Mouse (Mus musculus) kidney, postnatal 36 days (tissue): ENCODE measurements at regions not wholly inside any gene's neighbourhood (a gene's known extent, or its start where the extent isn't known, plus 50 kb on each side); places are given as distances from the start of the nearest gene placed in this dataset.

Experiments used
- DNase-seq, 2 experiments: peaks; one replicate each; pipeline ENCODE4 v3.0.0; 2021 to 2022; ENCODE audit warnings: mixed read lengths in 2 of 2

- peak in 1 of 2 experiments; percentile 26 for DNase-seq
Measured at GRCm38 (mm10) chr12:110187246-110188135, 91.4 kb upstream of the Dio3 start.

DNA sequence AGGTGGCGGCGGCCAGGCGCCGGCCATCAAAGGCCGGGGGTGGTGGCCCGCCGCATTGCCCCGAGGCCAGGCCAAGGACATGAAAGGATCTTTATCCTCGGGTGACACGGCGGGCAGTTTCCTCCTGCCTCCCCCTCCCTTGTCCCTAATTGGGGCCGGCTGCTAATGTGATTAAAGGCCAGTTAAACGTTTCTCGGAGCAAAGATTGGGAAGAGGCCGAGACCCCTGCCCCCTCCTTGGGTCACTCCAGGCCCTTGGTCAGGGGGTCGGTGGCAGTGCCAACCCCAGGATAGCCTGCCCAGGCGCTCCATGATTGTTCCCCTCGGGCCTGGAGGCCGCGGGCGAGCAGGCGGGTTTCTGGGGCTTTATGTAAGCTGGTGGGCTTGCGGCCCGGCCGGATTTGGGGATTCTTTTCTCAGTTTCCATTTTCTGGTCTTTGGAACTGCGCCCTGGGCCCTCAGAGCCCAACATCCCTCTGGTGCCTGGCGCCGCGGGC is 90.7 kb upstream of the Dio3 start:
- peak in 1 of 2 experiments; percentile 16 for DNase-seq

DNA sequence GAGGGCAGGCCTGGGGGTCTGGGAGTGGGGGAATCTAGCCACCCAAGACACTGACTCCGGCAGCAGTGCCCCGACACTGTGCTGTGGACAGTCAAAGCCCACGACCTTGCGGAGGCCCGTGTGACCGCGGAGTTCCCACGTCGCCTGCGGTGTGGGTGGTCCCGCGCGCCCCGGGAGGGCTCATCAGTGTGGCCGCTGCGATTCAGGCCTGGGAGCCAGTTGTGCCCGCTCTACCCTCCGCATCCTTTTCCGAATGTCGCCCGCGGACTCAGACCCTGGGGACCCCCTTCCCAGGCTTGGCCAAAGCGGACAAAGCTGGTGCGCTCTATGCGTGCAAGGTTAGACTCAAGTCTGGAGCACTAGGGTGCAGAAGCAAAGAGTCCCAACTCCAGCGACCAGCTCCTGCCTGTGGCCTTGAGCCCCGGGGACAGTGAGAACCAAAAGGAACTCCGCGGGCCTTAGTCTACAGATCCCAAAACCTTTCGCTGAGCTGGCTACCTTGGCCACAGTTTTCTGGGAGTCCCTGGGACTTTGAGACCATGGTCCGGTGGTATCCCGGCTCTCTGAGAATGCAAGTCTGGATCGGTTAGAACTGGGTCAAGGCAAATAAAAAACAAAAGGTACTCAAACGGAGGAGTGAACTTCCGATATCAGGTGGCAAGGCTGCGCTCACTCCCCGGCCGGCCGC is 90.1 kb upstream of the Dio3 start:
- peak in 1 of 2 experiments; percentile 11 for DNase-seq

GRCm38 (mm10) chr12:110189329-110189642 is 89.6 kb upstream of the Dio3 start:
- peak in 1 of 2 experiments; percentile 31 for DNase-seq

DNA sequence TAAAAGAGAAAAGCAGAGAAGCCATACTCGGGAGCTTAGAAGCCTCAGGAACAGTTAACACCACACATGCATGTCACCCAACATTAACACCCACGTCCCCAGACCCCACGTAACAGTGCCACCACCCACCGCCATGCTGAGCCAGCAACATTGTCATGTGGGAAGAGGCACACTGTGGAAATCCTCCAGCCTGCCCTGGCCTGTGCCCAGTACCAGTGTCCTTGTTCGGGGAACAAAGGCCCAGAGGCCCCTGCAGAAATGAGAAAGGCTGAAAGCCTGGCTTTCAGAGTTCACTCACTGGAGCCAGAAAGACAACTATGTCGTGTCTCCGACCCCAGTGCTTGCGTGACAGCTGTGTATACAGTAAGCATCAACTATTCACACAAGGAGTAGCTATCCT is 86.7 kb upstream of the Dio3 start:
- DNase-seq = no peak

DNA sequence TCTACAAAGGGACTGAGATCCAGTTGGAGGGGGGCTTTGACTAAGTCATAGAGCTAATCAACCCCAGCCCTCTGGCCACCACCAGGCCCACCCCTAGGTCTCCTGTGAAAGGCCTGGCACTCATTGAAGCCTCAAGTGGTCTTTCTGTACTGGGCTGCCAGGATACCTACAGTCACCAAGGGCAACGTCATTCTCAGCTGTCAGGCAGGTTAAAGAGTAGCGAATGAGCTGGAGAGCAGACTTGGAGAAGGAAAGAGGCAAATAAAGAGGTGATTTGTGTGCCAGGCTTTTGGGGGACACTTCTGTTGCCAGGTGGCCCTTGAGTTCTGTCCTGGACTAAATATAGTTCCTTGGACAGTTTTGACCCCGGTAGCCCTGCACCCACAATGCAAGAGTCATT is 81.5 kb upstream of the Dio3 start:
- DNase-seq = peak in 1 of 2 experiments; percentile 24

DNA sequence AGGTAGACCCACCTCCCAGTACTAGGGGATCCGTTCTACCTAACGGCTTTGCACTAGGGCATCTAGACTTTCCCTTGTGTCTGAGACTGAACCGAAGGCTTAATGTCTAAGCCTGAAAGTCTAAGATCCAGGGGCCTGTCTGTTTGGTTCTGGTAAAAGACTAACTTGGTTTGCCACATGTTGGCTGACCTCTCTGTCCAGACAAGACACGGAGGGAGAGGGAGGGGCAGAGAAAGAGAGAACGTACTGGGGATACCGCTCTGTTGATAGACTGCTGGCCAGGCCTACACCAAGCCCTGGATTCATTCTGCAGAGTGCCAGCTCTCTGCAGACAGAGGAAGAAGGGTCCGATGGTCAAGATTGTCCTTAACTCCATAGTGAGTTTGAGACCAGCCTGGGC is 78.4 kb upstream of the Dio3 start:
- DNase-seq = peak; percentile 68 to 86

- DNase-seq = no peak
Measured at GRCm38 (mm10) chr12:110200887-110201286, 78.0 kb upstream of the Dio3 start.

DNA sequence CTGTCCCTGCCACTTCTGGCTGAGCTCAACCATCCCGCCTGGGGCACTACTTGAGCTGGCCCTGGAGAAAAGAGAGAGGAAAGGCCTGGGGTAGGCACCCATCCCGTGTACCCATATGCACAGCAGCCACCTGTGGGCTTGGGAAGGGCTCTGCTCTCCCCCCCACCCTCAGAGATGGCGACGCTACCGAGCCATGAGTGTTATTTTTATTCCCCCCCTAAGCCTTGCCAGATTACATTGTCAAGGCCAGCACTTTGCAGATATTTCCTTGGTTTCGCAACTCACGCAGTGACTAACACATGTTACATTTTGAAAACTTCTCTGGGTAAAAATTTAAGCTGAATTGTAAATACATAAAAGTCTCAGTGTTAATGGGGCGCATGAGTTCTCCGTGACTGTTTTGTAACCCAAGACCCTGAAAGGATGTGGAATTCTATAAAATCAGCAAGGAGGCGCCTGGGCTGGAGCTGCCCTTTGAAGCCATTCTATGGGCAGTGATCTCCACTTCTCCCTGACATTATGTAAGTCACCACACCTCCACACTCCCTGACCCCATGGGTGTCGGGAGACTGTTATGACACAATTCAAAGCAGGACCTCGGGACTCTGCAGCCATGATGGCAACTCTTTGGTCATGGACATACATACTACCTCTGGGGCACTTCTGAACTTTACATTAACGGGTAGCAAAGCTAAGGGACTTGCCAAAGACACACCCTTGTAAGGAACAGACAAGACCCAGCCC is 75.4 kb upstream of the Dio3 start:
- no peak for DNase-seq

DNA sequence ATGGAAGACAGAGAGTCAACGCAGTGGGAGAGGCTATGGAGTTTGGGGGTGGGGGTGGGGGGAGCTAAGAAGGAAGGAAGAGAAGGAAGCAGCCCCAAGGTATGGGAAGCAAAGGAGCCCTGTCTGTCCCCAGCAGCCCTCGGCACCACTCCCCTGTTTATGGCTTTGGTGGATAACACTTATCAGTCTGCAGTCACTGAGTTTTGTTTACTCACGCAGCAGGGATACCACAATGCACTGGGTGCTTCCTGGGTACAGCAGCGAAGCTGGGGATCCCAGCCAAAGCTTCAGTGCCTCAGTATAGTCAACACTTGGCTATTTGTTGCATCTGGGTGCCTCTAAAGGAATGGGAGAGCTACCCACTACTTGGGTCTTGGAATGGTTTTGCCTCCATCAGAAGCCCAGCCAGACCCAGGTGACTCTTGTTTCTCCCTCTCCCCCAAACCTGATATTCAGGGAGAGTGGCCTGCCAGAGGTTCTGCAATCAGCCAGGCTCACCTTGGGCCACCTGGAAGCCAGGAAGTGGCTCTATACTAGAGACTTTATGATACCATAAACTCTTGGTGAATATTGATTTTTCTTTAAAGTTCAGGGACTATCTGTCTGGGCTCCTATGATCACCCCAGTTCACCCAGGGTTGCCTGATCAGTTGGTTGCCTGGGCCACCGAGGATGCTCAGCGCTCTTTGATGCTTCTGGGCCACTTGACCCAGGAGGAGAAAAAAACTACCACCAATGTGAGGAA is 74.5 kb upstream of the Dio3 start:
- DNase-seq = no peak

DNA sequence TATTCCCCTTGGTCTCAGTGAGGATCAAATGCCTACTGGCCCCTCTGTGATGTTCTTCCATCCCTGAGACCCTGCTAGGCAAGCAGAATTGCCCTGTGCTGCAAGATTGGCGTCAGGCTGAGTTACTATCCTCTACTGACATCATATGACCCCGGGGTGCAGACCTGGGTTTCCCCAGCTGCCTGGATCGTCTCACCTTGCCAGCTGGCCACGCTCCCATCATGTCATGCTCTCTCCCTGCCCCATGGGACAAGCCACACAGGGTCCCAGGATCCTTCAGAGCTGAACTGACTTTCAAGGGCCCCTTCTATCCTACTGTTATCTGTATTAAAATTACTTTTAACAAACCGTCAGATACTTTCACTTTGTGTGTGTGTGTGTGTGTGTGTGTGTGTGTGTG is 72.6 kb upstream of the Dio3 start:
- peak; percentile 63 to 70 for DNase-seq

- peak in 1 of 2 experiments; percentile 10 for DNase-seq
Measured at GRCm38 (mm10) chr12:110206812-110207211, 72.1 kb upstream of the Dio3 start.

DNA sequence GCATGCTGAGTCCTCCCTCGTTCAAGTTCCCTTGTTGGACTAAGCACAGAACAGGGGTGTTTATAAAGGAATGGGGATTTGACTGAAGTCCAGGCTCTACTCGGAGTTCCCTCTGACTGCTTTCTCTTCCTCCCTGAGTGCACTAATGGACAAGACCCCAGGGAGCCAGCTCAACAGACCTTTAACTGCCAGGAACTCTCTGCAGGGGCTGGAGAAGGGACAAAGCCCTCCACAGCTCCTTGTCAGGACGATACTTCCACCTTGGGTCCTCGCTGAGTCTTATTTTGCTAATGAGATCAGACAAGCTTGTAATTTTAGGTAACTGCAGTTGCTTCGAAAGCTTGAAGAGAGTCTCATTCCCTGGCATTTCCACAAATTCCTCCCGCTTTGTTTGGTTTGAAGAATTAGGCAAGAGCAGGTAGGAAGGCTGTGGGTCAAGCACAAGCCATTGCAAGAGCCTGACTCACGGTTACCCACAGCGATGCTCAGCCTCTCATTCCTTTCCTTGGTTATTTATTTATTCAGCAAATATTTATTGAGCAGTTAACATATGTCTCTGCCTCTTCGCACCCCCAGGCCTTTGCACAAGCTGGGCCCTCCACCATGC is 71.5 kb upstream of the Dio3 start:
- no peak for DNase-seq

GRCm38 (mm10) chr12:110212716-110213115 is 66.2 kb upstream of the Dio3 start:
- no peak for DNase-seq

- DNase-seq = peak; percentile 47 to 56
Measured at GRCm38 (mm10) chr12:110214833-110215232, 64.0 kb upstream of the Dio3 start.

DNA sequence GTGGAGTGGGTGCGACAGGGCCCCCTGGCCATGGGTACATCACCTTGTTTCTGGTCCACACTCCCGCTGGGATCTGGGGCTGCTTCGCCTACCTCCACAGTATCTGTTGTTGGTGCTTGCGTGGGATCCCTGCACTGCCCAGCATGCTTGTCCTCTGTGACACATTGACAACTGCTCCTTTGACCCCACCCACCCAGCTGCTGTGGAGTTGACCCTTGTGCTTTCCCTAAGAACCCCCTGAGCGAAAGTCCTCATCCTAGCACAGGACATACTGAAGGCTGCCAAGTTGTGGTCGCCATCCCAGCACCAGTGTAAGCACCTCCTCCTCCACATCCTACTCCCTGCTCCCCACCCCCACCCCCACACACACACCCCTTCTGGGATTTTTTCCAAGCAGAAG is 63.6 kb upstream of the Dio3 start:
- DNase-seq = peak; percentile 74 to 86

- DNase-seq = no peak
Measured at GRCm38 (mm10) chr12:110219750-110220149, 59.1 kb upstream of the Dio3 start.

- DNase-seq = peak; percentile 90 to 91
Measured at GRCm38 (mm10) chr12:110220516-110220915, 58.4 kb upstream of the Dio3 start.

DNA sequence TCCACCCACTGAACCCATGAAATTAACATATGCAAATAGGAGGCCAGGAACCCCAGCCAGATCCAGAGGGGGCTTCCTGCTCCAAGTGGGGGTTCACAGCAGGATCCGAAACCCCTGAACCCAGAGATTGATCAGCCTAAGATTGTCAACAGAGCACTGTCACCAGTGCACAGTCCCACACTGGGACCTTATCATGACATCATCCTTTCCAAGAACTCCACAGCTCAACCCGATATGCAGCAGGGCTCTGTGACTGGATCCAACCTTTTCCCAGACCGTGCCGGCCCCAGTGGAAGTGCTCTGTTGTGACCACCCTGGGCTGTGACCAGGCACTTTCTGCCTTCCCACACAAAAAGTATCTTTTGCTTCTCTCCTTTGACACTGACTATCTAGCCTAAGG is 57.7 kb upstream of the Dio3 start:
- DNase-seq = no peak

GRCm38 (mm10) chr12:110221679-110222078 is 57.2 kb upstream of the Dio3 start:
- DNase-seq = no peak

DNA sequence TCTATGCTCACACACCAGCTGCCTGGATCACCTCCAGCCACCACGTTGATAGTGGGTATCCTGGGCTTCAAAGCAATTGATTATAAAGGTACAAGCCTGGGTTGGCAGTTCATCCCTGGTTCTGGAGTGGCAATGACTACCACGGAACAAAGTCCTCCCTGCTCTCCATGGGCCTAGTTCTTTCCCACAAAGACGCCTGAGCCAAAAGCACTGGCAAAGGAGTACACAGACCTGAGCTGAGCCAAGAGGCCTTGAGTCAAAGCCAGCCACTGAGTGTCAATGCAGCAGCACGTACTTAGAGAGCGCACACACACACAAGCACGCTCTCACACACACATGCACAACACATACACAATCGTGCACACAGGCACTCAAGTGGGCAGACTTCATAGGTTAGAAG is 54.6 kb upstream of the Dio3 start:
- DNase-seq = peak; percentile 67 to 71

- no peak for DNase-seq
Measured at GRCm38 (mm10) chr12:110228011-110228411, 50.9 kb upstream of the Dio3 start.
